Mouse (Mus musculus): Measurements from ENCODE around the gene Kansl1. TPM values are rescaled to one million over a fixed set of nuclear protein-coding genes. Genes with fewer than 3 reads are reported as not detected.

Gene Kansl1
- total and polyA plus RNA-seq, 3 experiments: 17.3 to 48.4 (median 24.7) TPM

DNA sequence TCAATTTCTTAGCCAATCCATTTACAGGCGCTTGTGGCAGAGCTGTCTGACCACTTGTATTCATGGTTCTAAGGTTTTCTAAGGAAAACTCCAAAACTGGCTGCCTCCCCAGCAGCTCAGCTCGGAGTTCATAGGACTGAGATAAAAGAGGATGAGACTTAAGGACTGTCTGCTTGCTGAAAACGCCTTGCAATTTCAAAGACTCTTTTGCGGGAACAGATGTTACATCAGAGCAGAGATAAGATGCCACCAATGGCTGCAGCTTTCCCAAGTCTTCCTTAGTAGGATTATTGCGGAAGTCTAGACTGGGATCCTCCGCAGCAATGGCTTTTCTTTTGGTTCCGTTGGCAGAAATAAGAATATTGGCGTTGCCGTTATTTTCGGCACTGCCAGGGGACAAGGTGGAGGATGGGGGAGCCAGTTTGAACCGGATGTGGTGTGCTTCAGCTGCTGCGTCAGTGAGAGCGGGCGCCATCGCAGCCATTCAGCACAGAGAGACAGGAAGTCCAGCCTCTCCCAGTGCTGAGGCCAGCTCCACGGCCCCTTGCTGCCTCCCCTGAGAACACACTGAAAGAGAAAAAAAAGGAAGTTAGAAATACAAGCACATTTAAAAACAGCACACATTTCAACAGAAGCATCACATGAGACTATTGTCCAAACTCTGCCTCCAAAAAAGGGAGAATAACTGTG lies 43.8 kb downstream of the Kansl1 start (continued):
- TF ChIP-seq EP300 (IDR thresholded peaks at IDR 0.05; ENCODE audit: low read length): peak; percentile 83
- TF ChIP-seq NRF1 (IDR thresholded peaks at IDR 0.05; ENCODE audit: low read depth, low read length): peak; percentile 58
- no peak; the same call in none of the 2 replicates for TF ChIP-seq RAD21 (IDR thresholded peaks at IDR 0.05; ENCODE audit: low read depth, low read length)
- peak; percentile 63 for TF ChIP-seq POLR2A (IDR thresholded peaks at IDR 0.05; ENCODE audit: low read depth, low read length)
- no peak for TF ChIP-seq USF2 (conservative IDR thresholded peaks at IDR 0.05; ENCODE audit: low read depth, low read length)
- no peak; the same call in 1 of the 2 replicates for TF ChIP-seq E2F4 (IDR thresholded peaks at IDR 0.05; ENCODE audit: insufficient replicate concordance, low read depth, low read length)
- TF ChIP-seq GABPA (IDR thresholded peaks at IDR 0.05; ENCODE audit: insufficient replicate concordance, low read depth, low read length): no peak
- TF ChIP-seq PAX5 (IDR thresholded peaks at IDR 0.05; ENCODE audit: low read length): no peak
- no peak for TF ChIP-seq ZC3H11A (IDR thresholded peaks at IDR 0.05; ENCODE audit: low read depth, low read length)
- TF ChIP-seq KAT2A (IDR thresholded peaks at IDR 0.05; ENCODE audit: insufficient replicate concordance, low read length): peak; percentile 69; the same call in 1 of the 2 replicates
- TF ChIP-seq ZKSCAN1 (IDR thresholded peaks at IDR 0.05; ENCODE audit: borderline replicate concordance, low read depth, low read length): no peak
- TF ChIP-seq SMC3 (IDR thresholded peaks at IDR 0.05; ENCODE audit: low read depth, low read length): no peak
- peak; percentile 86 for TF ChIP-seq IRF4 (IDR thresholded peaks at IDR 0.05; ENCODE audit: low read depth, low read length)
- no peak for TF ChIP-seq MAFK (IDR thresholded peaks at IDR 0.05; ENCODE audit: insufficient replicate concordance, low read length)
- TF ChIP-seq MAX (IDR thresholded peaks at IDR 0.05; ENCODE audit: low read length): peak; percentile 76
- peak; percentile 93 for TF ChIP-seq ELF1 (IDR thresholded peaks at IDR 0.05; ENCODE audit: low read depth, low read length)
- no peak for TF ChIP-seq JUN (IDR thresholded peaks at IDR 0.05; ENCODE audit: insufficient read depth, low read depth, low read length)
- TF ChIP-seq ETS1 (conservative IDR thresholded peaks at IDR 0.05; ENCODE audit: low read depth, low read length): peak; percentile 82
- peak; percentile 61 for TF ChIP-seq ZMIZ1 (IDR thresholded peaks at IDR 0.05; ENCODE audit: low read depth, low read length)
- peak; percentile 93 for TF ChIP-seq CHD2 (IDR thresholded peaks at IDR 0.05; ENCODE audit: low read length)
- TF ChIP-seq USF1 (IDR thresholded peaks at IDR 0.05; ENCODE audit: low read depth, low read length): no peak
- no peak; the same call in 1 of the 2 replicates for TF ChIP-seq CHD1 (IDR thresholded peaks at IDR 0.05; ENCODE audit: low read depth, low read length)

- Histone ChIP-seq H3K9ac (ENCODE audit: insufficient read depth, low read depth) (no peak overlapping the region), H3K4me2 (ENCODE audit: insufficient read depth, low read depth, poor library complexity, severe bottlenecking) (no peak overlapping the region), H3K27ac (ENCODE audit: insufficient read depth, low read depth) (no peak overlapping the region), H3K4me3 (replicated peaks in 1 of 3; ENCODE audit: low read depth in 2 of 3, low read length in 2 of 3, poor library complexity in 1 of 3) (no peak overlapping the region), H3K4me1 (ENCODE audit: control insufficient read depth in 1 of 2, insufficient read depth in 2 of 2) (no peaks in the 10 kb centered on the region), H3K36me3 (replicated peaks in 1 of 2; ENCODE audit: control insufficient read depth in 1 of 2, insufficient read depth in 1 of 2, low read length in 1 of 2) (peaks cover 22 to 74% of the 10 kb centered on the region in 2 experiments), H3K9me3 (replicated peaks; ENCODE audit: low read length) (no peaks in the 10 kb centered on the region), H3K79me2 (replicated peaks; ENCODE audit: control insufficient read depth, extremely low read depth, insufficient read depth, poor library complexity, severe bottlenecking) (peaks cover 65% of the 10 kb centered on the region), H3K27me3 (replicated peaks) (no peaks in the 10 kb centered on the region)
- TF ChIP-seq MAFK (IDR thresholded peaks at IDR 0.05; ENCODE audit: insufficient replicate concordance, low read length) (no peak), MAZ (IDR thresholded peaks at IDR 0.05; ENCODE audit: low read depth, low read length) (no peak), E2F4 (IDR thresholded peaks at IDR 0.05; ENCODE audit: insufficient replicate concordance, low read depth, low read length) (no peak), ELF1 (IDR thresholded peaks at IDR 0.05; ENCODE audit: low read depth, low read length) (no peak), EP300 (IDR thresholded peaks at IDR 0.05; ENCODE audit: low read length) (no peak), HCFC1 (IDR thresholded peaks at IDR 0.05; ENCODE audit: low read depth, low read length) (no peak), POLR2A (IDR thresholded peaks at IDR 0.05; ENCODE audit: low read depth, low read length) (no peak), SIN3A (IDR thresholded peaks at IDR 0.05; ENCODE audit: low read length) (no peak), UBTF (IDR thresholded peaks at IDR 0.05; ENCODE audit: low read depth, low read length) (no peak), ZC3H11A (IDR thresholded peaks at IDR 0.05; ENCODE audit: low read depth, low read length) (no peak), MAX (IDR thresholded peaks at IDR 0.05; ENCODE audit: low read length) (no peak)
- dilution Hi-C loops (cut with MboI; ENCODE audit: extremely low pct_ligation_motif_present, extremely low pct_unique_long_range_greater_than_20kb, low sequenced_read_pairs): no loop called here
- in situ Hi-C loops (cut with MboI; ENCODE audit: low pct_ligation_motif_present, low pct_unique_long_range_greater_than_20kb, low sequenced_read_pairs): no loop called here
- DNase-seq (ENCODE audit: extremely low read depth): no peak
Measured at GRCm38 (mm10) chr11:104412254-104412653, 56.4 kb downstream of the Kansl1 start.

All from CH12.LX (cell line).